Mouse (Mus musculus) forebrain, postnatal 0 days (tissue): Measurements from ENCODE around the gene Cenpt. TPM values are rescaled to one million over a fixed set of nuclear protein-coding genes. Genes with fewer than 3 reads are reported as not detected.
A peak's percentile ranks its signal among the peaks of the same experiment; 100 is the strongest.

ENCODE experiments used
- ATAC-seq: fragments of 200-750 bp; cut with Nextera tagmentation; 2 replicates; pipeline ENCODE4 v1.8.0; 2017; ENCODE audit warnings: mild to moderate bottlenecking, moderate library complexity
- DNase-seq: peaks from one replicate; pipeline ENCODE4 v3.0.0-alpha.2; 2015
- H3K27ac ChIP-seq: fragments of 300-500 bp; sonication (generic); 2 replicates; pipeline ENCODE4 v1.5.1; 2014; ENCODE audit warnings: low read depth, mild to moderate bottlenecking, antibody characterized with exemption, low read length, moderate library complexity, mixed read lengths
- H3K27me3 ChIP-seq: fragments of 300-500 bp; sonication (generic); 2 replicates; pipeline ENCODE4 v1.6.1; 2014; ENCODE audit warnings: mild to moderate bottlenecking, low read length, mixed read lengths; ENCODE audit not compliant: insufficient read depth
- H3K36me3 ChIP-seq: fragments of 300-500 bp; sonication (generic); 2 replicates; pipeline ENCODE4 v1.6.1; 2014; ENCODE audit warnings: mild to moderate bottlenecking, moderate library complexity; ENCODE audit not compliant: insufficient read depth
- H3K4me1 ChIP-seq: fragments of 300-500 bp; sonication (generic); 2 replicates; pipeline ENCODE4 v1.6.1; 2014; ENCODE audit warnings: antibody characterized with exemption; ENCODE audit not compliant: insufficient read depth
- H3K4me2 ChIP-seq: fragments of 300-500 bp; sonication (generic); 2 replicates; pipeline ENCODE4 v1.6.1; 2014; ENCODE audit warnings: low read depth, mild to moderate bottlenecking, moderate library complexity
- H3K4me3 ChIP-seq: fragments of 300-500 bp; sonication (generic); 2 replicates; pipeline ENCODE4 v1.5.1; 2014; ENCODE audit warnings: low read depth, low read length, mixed read lengths
- H3K9ac ChIP-seq: fragments of 300-500 bp; sonication (generic); 2 replicates; pipeline ENCODE4 v1.6.1; 2014; ENCODE audit warnings: mild to moderate bottlenecking
- H3K9me3 ChIP-seq: fragments of 300-500 bp; sonication (generic); 2 replicates; pipeline ENCODE4 v1.6.1; 2016; ENCODE audit warnings: low read length
- CTCF ChIP-seq: sonication (generic); IDR thresholded peaks from 2 replicates; pipeline ENCODE4 v1.5.1; 2016; ENCODE audit warnings: antibody characterized with exemption, control low read depth, low read depth
- WGBS: fragments of 180-500 bp; shearing (Covaris S2); extraction: QIAGEN DNeasy Blood & Tissue Kit; methylation state at CpG from one replicate; pipeline ENCODE4 v1.1.7; 2014; 5-methylcytosine and 5-hydroxymethylcytosine counted together
- polyA plus RNA-seq: library from polyadenylated mRNA; unstranded; fragments of >200 nt; fragmentation: Nextera tagmentation; extraction: Ambion mirVana; gene quantifications from 2 replicates; pipeline ENCODE4 v1.2.1, GENCODE M21; 2015
- total RNA-seq: library from RNA; depleted of rRNA; stranded (reverse); fragments of >200 nt; gene quantifications from 2 replicates; pipeline ENCODE4 v1.2.3, GENCODE M21; 2014

Gene Cenpt
- total and polyA plus RNA-seq, 2 experiments from 2014 or later: 42.4 to 42.8 TPM

GRCm38 (mm10) chr8:105854303-105854702 lies 1.2 kb upstream of the Cenpt start:
- DNase-seq (no peak), ATAC-seq (no peak)
- H3K4me3 ChIP-seq: peak overlapping the region; percentile 83
- H3K9me3 ChIP-seq: no peaks in the 10 kb centered on the region
- H3K4me1 ChIP-seq: peaks cover 21% of the 10 kb centered on the region; the same call in 1 of the 2 replicates
- peak overlapping the region; percentile 29; the same call in 1 of the 2 replicates for H3K4me2 ChIP-seq
- peaks cover under 1% of the 10 kb centered on the region for H3K36me3 ChIP-seq
- no peaks in the 10 kb centered on the region for H3K27me3 ChIP-seq
- no peak for TF ChIP-seq CTCF
- 30% methylated on average over 8 of the region's 8 CpGs for WGBS
- H3K9ac ChIP-seq: peak overlapping the region; percentile 61; the same call in 1 of the 2 replicates
- no peak overlapping the region for H3K27ac ChIP-seq

- Histone ChIP-seq H3K9me3 (no peaks in the 10 kb centered on the region), H3K36me3 (peaks cover 19% of the 10 kb centered on the region), H3K27me3 (no peaks in the 10 kb centered on the region), H3K4me3 (0 out of 2 replicates have a peak overlapping the region, but pooled peaks have one; percentile 75), H3K9ac (no peak overlapping the region), H3K4me1 (peaks cover 16% of the 10 kb centered on the region; the same call in 1 of the 2 replicates), H3K4me2 (no peak overlapping the region), H3K27ac (no peak overlapping the region)
- no peak for TF ChIP-seq CTCF
- WGBS: 82% methylated on average over 12 of the region's 12 CpGs
- ATAC-seq (no peak), DNase-seq (no peak)
Measured at GRCm38 (mm10) chr8:105852146-105852729, 840 bp downstream of the Cenpt start.

- DNase-seq: peak; percentile 95
- peak overlapping the region; percentile 68 for H3K4me2 ChIP-seq
- no peaks in the 10 kb centered on the region for H3K9me3 ChIP-seq
- WGBS: under 1% methylated on average over 34 of the region's 34 CpGs
- H3K4me3 ChIP-seq: peak overlapping the region; percentile 75
- H3K9ac ChIP-seq: peak overlapping the region; percentile 66
- peak; percentile 90 for ATAC-seq
- peak overlapping the region; percentile 81 for H3K27ac ChIP-seq
- peaks cover 24% of the 10 kb centered on the region for H3K36me3 ChIP-seq
- TF ChIP-seq CTCF: no peak
- peaks cover 13% of the 10 kb centered on the region; the same call in 1 of the 2 replicates for H3K4me1 ChIP-seq
- H3K27me3 ChIP-seq: no peaks in the 10 kb centered on the region
Measured at GRCm38 (mm10) chr8:105851651-105852143, 1.4 kb downstream of the Cenpt start.

- Histone ChIP-seq H3K9ac (no peak overlapping the region), H3K4me3 (no peak overlapping the region)
- no peak for TF ChIP-seq CTCF
Measured at GRCm38 (mm10) chr8:105850611-105851010, 2.5 kb downstream of the Cenpt start.

DNA sequence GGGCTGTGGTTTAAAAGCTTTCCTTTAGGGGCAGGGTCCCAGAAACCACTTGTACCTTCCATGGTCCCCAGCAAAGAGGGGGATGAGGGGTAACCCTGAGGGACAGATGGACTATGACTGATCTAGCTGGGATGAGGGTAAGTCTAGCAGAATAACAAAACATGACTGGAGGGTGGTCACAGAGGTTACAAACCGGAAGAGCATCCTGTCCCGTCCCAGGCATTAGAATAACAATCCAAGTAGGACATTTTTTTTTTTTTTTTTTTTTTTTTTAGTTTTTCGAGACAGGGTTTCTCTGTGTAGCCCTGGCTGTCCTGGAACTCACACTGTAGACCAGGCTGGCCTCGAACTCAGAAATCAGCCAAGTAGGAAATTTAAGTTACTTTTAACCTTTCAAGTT lies 3.1 kb downstream of the Cenpt start:
- no peak for TF ChIP-seq CTCF
- WGBS: 86% methylated on average over 4 of the region's 4 CpGs
- Histone ChIP-seq H3K9me3 (no peaks in the 10 kb centered on the region), H3K4me2 (no peak overlapping the region), H3K36me3 (peaks cover 39% of the 10 kb centered on the region), H3K4me1 (peaks cover 4% of the 10 kb centered on the region; the same call in 1 of the 2 replicates), H3K27ac (no peak overlapping the region), H3K27me3 (no peaks in the 10 kb centered on the region), H3K9ac (no peak overlapping the region), H3K4me3 (no peak overlapping the region)
- DNase-seq (no peak), ATAC-seq (no peak)

More at GRCm38 (mm10) chr8:105850611-105851010, 2.5 kb downstream of the Cenpt start:
- peak overlapping the region; percentile 10; the same call in 1 of the 2 replicates for H3K4me2 ChIP-seq
- peaks cover 35% of the 10 kb centered on the region for H3K36me3 ChIP-seq
- 76% methylated on average over 7 of the region's 7 CpGs for WGBS
- H3K27ac ChIP-seq: no peak overlapping the region
- no peak for ATAC-seq
- no peaks in the 10 kb centered on the region for H3K27me3 ChIP-seq
- H3K9me3 ChIP-seq: no peaks in the 10 kb centered on the region
- peaks cover 4% of the 10 kb centered on the region; the same call in 1 of the 2 replicates for H3K4me1 ChIP-seq
- no peak for DNase-seq

- Histone ChIP-seq H3K27ac (no peak overlapping the region), H3K4me2 (no peak overlapping the region), H3K4me3 (no peak overlapping the region), H3K27me3 (no peaks in the 10 kb centered on the region), H3K36me3 (peaks cover 54% of the 10 kb centered on the region), H3K9me3 (no peaks in the 10 kb centered on the region), H3K9ac (no peak overlapping the region), H3K4me1 (peaks cover 4% of the 10 kb centered on the region; the same call in 1 of the 2 replicates)
- 94% methylated on average over 11 of the region's 11 CpGs for WGBS
- TF ChIP-seq CTCF: no peak
- ATAC-seq (no peak), DNase-seq (no peak)
Measured at GRCm38 (mm10) chr8:105846678-105847077, 6.4 kb downstream of the Cenpt start.

DNA sequence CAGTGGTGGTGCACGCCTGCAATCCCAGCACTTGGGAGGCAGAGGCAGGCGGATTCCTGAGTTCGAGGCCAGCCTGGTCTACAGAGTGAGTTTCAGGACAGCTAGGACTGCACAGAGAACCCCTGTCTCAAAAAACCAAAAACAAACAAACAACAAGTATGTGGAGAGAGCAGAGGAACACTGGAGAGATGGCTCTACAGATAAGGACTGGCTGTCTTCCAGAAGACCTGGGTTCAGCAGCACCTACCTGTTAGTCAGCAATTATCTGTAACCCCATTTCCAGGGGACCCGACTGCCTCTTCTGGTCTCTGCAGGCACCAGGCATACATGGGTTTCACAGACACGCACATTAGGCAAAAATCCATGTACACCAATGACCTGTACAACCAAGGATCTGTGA lies 13.9 kb downstream of the Cenpt start:
- no peak overlapping the region for H3K27ac ChIP-seq
- no peaks in the 10 kb centered on the region for H3K9me3 ChIP-seq
- no peaks in the 10 kb centered on the region for H3K27me3 ChIP-seq
- no peak overlapping the region for H3K4me3 ChIP-seq
- 96% methylated on average over 5 of the region's 5 CpGs for WGBS
- H3K9ac ChIP-seq: no peak overlapping the region
- H3K4me2 ChIP-seq: no peak overlapping the region
- H3K4me1 ChIP-seq: no peaks in the 10 kb centered on the region
- TF ChIP-seq CTCF: no peak
- no peak for ATAC-seq
- no peak for DNase-seq
- H3K36me3 ChIP-seq: peaks cover 7% of the 10 kb centered on the region
